Mouse (Mus musculus): Measurements from ENCODE around the gene Mustn1.
A peak's percentile ranks its signal among the peaks of the same experiment; 100 is the strongest.

The Mustn1 gene

GRCm38 (mm10) chr14:30878958-30879571 is at the start of gene Mustn1:
Mustn1 (plus strand) TSS chr14:30879200.
- peak; percentile 77 for DNase-seq

GRCm38 (mm10) chr14:30837416-30837996 is 41.5 kb upstream of the Mustn1 start:
- no peak for DNase-seq

- DNase-seq = no peak
Measured at GRCm38 (mm10) chr14:30843701-30844100, 35.3 kb upstream of the Mustn1 start.

- no peak for DNase-seq
Measured at GRCm38 (mm10) chr14:30850504-30850903, 28.5 kb upstream of the Mustn1 start.

- no peak for DNase-seq
Measured at GRCm38 (mm10) chr14:30852325-30852724, 26.7 kb upstream of the Mustn1 start.

- DNase-seq = peak; percentile 55
Measured at GRCm38 (mm10) chr14:30855316-30855715, 23.7 kb upstream of the Mustn1 start.

GRCm38 (mm10) chr14:30856885-30857507 is 22.0 kb upstream of the Mustn1 start:
- peak; percentile 32 for DNase-seq

- DNase-seq = peak; percentile 56
Measured at GRCm38 (mm10) chr14:30857990-30858389, 21.0 kb upstream of the Mustn1 start.

GRCm38 (mm10) chr14:30861421-30862125 is 17.4 kb upstream of the Mustn1 start:
- peak; percentile 75 for DNase-seq

- DNase-seq = no peak
Measured at GRCm38 (mm10) chr14:30862368-30862767, 16.6 kb upstream of the Mustn1 start.

- peak; percentile 40 for DNase-seq
Measured at GRCm38 (mm10) chr14:30865311-30865710, 13.7 kb upstream of the Mustn1 start.

GRCm38 (mm10) chr14:30867042-30867441 is 12.0 kb upstream of the Mustn1 start:
- DNase-seq = peak; percentile 90

- no peak for DNase-seq
Measured at GRCm38 (mm10) chr14:30868826-30869225, 10.2 kb upstream of the Mustn1 start.

- peak; percentile 88 for DNase-seq
Measured at GRCm38 (mm10) chr14:30869391-30869801, 9.6 kb upstream of the Mustn1 start.

- DNase-seq = peak; percentile 38
Measured at GRCm38 (mm10) chr14:30870206-30871147, 8.5 kb upstream of the Mustn1 start.

GRCm38 (mm10) chr14:30874095-30874700 is 4.8 kb upstream of the Mustn1 start:
- peak; percentile 38 for DNase-seq

GRCm38 (mm10) chr14:30875130-30875865 is 3.7 kb upstream of the Mustn1 start:
- peak; percentile 64 for DNase-seq

GRCm38 (mm10) chr14:30875955-30876354 is 3.0 kb upstream of the Mustn1 start:
- DNase-seq = no peak

GRCm38 (mm10) chr14:30876451-30876850 is 2.5 kb upstream of the Mustn1 start:
- DNase-seq = no peak

GRCm38 (mm10) chr14:30877827-30878226 is 1.2 kb upstream of the Mustn1 start:
- DNase-seq = no peak

GRCm38 (mm10) chr14:30879794-30880193 is 794 bp downstream of the Mustn1 start:
- no peak for DNase-seq
